Mouse (Mus musculus): ENCODE measurements around the gene Haus3. TPM values are rescaled to one million over a fixed set of nuclear protein-coding genes. Genes with fewer than 3 reads are reported as not detected.

Gene Haus3
- total RNA-seq, 1 experiment from 2014 or later = 10.0 TPM

GRCm38 (mm10) chr5:34186961-34187391, 17.6 kb upstream of the Haus3 start:
- peak; percentile 83 for DNase-seq

DNA sequence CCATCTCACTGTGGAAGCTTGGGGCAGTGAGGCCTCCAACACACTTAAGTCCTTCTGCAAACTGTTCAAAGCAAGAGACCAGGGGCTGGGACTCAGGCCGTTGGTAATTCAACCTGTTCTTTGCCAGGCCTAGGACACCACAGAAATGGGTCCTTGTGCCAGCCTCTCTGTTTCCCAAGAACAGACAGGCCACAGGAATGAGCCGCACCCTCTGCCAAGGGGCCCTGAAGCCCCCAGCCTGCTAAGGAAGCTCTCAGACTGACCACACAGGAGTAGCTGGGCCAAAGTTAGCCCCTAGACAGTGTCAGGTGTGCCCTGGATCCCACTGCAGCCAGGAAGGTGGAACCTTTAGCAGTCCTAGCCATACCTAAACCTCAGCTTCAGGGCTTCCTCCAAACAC, 17.1 kb upstream of the Haus3 start:
- peak; percentile 29 for DNase-seq

DNA sequence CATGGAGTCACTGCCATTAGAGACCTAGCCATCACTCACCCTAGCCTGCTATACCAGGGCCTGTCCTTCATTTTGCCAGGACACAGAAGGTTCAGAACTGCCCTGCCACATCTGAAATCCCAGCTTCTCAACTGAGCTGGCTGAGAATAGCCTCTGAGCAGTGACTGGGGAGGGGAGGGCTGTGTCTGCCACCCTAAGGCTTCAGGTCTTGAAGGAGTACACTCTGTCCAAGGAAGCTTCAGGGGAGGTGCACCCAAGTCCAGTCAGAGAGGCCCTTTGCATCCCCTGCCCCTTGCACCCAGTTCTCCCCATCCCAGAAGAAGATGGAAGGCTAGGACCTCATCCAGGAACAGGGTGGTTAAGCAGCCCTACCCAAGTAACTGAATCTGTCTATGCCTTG, 16.5 kb upstream of the Haus3 start:
- DNase-seq = peak; percentile 1

- no peak for DNase-seq
These were observed 15.8 kb upstream of the Haus3 start for GRCm38 (mm10) chr5:34185051-34185580.

- peak; percentile 2 for DNase-seq
These were observed 14.6 kb upstream of the Haus3 start for GRCm38 (mm10) chr5:34183976-34184375.

- DNase-seq = peak; percentile 85
These were observed 14.0 kb upstream of the Haus3 start for GRCm38 (mm10) chr5:34183156-34183880.

DNA sequence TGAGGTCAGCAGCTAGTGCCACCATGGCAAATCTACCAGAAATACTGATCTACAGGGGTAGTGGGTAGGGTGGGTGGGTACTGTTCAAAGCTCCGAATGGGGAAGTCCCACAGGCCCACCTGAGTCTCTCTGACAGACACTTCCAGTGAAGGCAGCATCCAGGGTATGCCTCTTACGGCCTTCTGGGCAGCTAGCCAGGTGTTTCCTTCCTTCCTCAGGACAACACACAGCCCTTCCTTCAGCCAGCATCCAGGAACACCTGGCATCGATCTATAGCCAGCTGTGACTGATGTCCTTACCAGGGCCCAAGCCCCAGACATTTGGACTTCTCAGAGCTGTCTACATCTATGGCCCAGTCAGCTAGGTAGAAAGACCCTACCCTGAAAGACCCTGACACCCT, 13.2 kb upstream of the Haus3 start:
- peak; percentile 48 for DNase-seq

DNA sequence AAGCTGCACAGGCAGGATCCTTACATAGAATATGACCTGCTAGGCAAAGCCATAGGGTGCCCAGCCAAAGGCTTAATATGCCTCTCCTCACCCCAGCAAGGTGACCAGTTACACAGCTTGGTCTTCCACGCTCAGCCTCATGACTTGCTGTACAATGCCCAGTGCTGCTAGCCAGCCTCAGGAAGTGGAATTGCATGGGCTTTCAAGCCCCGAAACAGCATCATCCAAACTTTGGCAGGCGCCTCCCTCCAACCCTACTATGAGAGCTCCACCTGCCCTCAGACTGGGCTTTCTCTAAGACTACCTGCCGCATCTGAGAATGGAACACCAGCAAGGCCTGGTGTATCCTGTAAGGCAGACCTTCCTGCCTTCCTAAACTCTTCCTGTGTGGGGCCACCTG, 8.5 kb upstream of the Haus3 start:
- no peak for DNase-seq

DNA sequence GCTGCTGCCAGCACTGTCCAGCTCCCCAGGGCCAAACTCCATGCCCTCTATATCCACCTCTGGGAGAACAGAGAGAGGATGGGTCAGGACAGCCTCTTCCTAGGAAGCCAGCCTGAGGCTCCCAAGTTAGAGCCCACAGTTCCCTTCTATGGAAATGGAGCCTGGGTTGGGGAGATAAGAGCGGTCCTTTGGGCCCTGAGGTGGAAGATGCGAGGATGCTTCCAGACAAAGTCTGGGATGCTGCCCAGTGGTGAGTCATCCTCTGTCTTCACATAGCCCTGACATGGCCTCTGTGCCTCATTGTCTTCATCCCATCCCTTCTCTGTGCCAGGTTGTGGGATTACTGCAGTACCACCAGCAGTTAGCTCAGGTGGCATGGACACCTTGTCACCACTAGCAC, 7.8 kb upstream of the Haus3 start:
- DNase-seq = peak; percentile 38

GRCm38 (mm10) chr5:34176691-34177090, 7.4 kb upstream of the Haus3 start:
- DNase-seq = no peak

GRCm38 (mm10) chr5:34175403-34175694, 6.0 kb upstream of the Haus3 start:
- no peak for DNase-seq

DNA sequence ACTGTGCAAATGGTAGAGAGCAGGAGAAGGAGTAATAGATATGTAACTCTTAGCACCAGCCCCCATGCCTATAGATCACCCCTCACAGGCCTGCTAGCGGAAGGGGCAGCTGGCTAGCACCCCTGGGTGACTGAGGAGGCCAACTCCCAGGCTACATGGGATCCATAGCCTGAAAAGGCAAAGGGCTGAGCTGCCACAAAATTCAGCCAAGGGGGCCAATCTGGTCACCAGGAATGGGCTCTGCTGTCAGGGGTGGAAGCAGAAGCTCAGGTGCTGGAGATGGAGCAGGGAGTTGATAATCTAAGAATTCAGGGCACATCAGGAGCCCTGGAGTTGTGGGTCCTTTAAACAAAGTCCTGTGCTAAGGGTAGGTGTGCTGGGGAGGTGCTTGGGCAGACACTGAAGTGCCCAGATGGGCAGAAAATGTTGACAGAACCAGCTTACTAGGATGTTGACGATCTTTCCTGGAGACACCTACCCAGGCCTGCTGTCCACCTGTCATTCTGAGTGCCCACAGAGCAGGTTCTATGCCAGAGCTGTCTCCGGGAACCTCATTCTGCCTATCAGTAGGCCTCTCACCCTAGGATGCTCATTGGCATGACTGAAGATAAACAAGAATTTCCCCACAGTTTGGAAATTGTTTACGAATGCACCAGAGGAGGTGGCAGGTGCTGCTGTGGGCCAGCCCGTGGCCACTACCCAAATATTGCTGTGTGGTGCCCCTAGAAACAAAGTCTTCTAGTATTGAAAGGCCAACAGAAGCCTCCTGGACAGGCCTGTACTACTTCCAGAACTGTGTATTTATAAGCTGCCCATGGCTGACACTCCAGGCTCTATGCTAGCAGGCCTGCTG, 5.4 kb upstream of the Haus3 start:
- no peak for DNase-seq

DNA sequence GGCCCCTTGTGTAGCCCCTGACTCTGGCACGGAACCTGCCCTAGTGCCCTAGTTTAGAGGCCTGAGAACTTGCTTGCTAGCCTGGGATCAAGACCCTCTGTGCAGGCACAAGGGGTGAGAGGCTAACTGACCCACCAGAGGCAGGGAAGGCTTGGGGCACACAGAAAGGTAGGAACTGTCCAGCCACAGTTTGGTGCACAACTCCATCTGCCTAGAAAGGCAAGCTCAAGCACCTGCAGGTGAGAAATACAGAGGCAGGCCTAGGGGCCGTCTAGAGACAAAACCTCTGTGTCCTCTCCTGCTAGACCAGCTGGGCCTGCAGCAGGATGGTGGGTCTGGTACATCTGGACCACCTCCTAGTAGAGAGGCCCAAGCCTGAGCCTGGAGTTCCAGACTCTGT, 4.7 kb upstream of the Haus3 start:
- no peak for DNase-seq

DNA sequence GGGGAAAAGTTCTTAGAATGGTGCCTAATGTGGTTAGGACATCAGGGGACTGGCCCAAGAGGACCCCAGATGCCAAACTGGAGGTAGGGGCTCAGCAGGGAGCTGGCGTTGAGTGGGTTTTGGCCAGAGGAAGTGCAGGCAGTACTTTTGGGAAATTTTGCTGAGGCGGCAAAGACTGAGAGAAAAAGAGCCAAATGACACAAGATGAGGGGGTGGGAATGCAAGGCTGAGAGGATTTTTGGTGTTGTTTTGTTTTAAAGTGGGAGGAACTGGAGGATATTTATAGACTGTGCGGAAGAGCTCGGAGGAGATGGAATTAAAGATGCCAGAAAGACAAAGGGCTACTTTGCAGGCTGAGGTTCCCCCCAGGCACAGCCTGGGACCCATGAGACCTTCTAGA, 1.4 kb upstream of the Haus3 start:
- no peak for DNase-seq

GRCm38 (mm10) chr5:34169954-34170353, 627 bp upstream of the Haus3 start:
- DNase-seq = no peak

GRCm38 (mm10) chr5:34167857-34168256, 1.5 kb downstream of the Haus3 start:
- no peak for DNase-seq

DNA sequence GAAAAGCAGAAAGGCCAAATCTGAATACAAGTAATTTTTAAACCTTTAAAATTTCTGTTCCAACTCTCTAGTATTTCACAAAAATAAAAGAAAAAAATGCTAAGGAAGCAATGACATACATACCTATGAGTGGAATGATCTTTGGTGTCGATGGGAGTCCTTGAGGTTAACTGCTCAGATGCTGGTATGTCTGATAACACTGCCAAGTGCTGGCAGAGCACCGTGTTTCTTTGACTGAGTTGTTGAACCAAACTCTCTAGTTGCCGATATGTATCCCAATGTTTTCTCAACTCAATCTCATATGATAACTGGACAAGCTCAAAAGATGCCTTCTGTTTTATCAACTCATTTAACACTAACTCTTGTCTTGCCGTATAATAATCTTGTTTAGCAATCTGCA, 3.5 kb downstream of the Haus3 start:
- no peak for DNase-seq

- no peak for DNase-seq
These were observed 20.9 kb downstream of the Haus3 start for GRCm38 (mm10) chr5:34148476-34148875.

DNA sequence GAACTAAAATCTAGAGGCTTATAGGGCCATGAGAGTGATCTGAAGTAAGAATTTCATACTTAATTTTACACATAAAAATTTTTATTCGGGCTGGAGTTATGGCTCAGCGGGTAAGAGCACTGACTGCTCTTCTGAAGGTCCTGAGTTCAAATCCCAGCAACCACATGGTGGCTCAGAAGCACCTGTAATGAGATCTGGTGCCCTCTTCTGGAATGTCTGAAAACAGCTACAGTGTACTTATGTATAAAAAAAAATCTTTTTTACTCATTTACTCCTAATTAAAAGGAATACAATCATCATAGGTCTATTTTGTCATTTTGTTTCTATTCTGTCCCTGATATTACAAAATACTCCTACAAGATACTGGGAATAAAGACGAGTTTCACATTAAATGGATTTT, 21.8 kb downstream of the Haus3 start:
- DNase-seq = no peak

DNA sequence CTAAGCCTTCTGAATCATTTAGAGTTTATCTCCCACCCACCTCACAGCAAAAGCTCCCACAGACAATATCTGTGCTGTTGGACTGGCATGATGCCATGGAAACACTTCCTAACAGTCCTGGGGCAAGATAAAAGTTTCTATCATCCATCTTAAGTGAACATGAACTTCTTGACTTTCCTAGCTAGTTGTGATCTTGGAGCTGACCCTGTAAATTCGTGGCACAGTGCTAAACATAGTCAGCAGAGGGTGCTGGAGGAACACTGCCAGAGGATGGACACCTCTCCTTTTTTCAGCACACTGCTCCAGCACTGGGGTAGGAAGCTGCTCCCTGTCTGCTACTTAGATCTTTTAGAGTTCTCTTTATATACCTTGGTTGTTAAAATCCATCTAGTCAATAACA, 29.6 kb downstream of the Haus3 start:
- peak; percentile 41 for DNase-seq

- DNase-seq = no peak
These were observed 36.6 kb downstream of the Haus3 start for GRCm38 (mm10) chr5:34132731-34133130.

DNA sequence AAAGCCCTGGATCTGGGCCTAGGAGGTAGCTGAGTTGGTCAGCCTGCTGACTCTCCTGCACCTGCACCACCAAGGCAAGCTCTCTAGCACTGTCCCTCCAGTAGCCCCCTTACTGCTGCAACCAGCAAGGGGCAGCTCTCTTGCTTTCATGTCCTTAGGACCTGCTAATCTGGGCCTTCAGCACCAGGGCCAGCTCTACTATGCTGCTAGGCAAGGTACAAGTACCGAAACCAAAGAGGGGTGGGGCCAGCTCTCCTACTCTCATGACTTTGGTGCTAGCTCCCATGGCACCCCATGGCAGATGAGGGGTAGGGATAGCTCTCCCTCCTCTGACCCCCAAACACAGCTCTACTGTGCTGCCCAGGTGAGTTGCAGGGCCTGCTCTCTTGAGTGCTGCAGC, 45.2 kb downstream of the Haus3 start:
- DNase-seq = peak; percentile 10

- DNase-seq = no peak
These were observed 50.0 kb downstream of the Haus3 start for GRCm38 (mm10) chr5:34119121-34119856.

Measured in adrenal gland, postnatal 14 days (tissue).